Mouse (Mus musculus): ENCODE measurements around the gene Pfpl.

The Pfpl gene

GRCm38 (mm10) chr19:12427605-12428004 lies at the start of gene Pfpl:
Gene Pfpl, plus strand, starts transcription at chr19:12427905.
- no peak for DNase-seq (ENCODE audit: low read depth, low spot score)

GRCm38 (mm10) chr19:12386979-12387378 lies 40.7 kb upstream of the Pfpl start, which contains the start of gene Olfr1440:
Gene Olfr1440, plus strand, starts transcription at chr19:12387279.
- DNase-seq (ENCODE audit: low read depth, low spot score) = no peak

- no peak for DNase-seq (ENCODE audit: low read depth, low spot score)
These were observed 14.0 kb upstream of the Pfpl start for GRCm38 (mm10) chr19:12413737-12414136.

DNA sequence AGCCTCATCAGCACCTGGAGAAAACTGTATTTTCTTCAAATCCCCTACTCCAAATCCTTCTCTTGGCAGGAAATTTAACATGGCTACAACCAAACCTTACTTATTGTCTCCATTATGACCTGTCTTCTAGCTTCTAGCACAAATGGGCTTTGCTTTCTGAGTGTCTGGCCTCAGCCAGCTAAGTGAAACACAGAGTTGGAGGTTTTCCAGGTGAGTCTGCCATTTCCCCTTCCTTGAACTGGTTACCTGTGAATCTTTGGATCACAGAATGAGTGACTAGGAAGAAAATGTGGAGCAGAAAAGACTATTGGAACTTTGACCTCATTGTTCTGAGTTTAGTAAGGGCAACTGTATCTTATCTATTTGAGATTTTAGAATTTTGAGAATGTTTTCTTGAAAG lies 10.3 kb upstream of the Pfpl start, which contains the start of gene Olfr1441:
TSS of gene Olfr1441 (plus strand) at position 73 of the 400 bp plus-strand sequence.
- DNase-seq (ENCODE audit: low read depth, low spot score) = no peak

DNA sequence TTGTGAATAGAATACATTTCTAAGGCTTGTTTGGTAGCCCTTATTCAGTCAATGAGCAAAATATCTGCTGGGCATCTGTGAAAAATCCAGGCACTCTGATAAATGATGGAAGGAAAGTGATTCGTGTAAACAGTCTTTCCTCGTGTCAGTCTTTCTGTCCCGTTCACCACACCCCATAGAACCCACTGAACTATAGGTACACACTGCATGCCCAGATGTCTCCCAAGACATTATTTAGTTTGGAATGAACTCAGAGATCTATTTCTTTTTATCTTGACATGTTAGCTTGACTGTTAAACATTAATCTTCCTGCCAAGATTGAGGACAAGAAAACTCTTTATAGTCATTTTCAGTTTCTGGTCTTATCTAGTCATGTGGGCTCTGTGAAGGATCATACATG lies 9.4 kb upstream of the Pfpl start:
- DNase-seq (ENCODE audit: low read depth, low spot score) = no peak

DNA sequence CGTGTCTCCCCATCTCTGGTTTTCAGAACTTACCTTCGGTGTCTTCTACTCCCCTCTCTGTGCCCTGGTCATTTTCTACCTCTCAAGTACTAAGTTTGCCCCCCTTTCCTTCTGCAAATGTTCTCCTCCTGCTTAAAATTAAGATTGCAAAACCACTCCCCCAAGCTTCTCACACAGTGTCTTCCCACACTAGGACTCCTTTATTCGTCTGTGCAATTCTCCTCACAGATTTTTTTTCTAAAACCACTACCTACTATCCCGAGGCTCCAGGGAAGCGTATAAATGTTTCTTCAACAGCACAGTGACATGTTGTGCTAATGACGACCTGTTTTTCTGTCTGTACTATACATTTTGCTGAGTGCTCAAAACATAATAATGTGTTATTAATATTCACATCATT lies 7.2 kb upstream of the Pfpl start:
- DNase-seq (ENCODE audit: low read depth, low spot score) = no peak

GRCm38 (mm10) chr19:12421680-12422079 lies 6.0 kb upstream of the Pfpl start:
- DNase-seq (ENCODE audit: low read depth, low spot score) = no peak

DNA sequence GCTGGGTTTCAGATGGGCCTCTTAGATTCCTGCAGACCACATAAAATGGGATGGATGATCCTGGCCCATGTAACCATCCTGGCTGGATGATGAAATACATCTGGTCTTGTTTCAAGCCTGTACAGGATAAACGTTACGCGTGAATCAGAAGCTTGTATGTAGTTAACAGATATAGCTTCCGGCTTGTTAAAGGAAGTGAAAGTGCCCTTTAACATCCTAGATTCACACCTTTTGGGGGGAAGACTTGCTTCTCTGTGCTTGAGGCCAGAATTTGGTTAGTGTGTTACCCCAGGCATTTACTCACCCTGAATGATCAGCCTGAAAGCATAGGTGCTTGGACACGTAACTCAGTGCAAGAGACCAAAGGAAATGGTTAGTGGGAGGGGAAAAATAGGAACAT lies 604 bp upstream of the Pfpl start:
- DNase-seq (ENCODE audit: low read depth, low spot score) = no peak

- peak; percentile 30 for DNase-seq (ENCODE audit: low read depth, low spot score)
These were observed 5.3 kb downstream of the Pfpl start for GRCm38 (mm10) chr19:12433033-12433432.

DNA sequence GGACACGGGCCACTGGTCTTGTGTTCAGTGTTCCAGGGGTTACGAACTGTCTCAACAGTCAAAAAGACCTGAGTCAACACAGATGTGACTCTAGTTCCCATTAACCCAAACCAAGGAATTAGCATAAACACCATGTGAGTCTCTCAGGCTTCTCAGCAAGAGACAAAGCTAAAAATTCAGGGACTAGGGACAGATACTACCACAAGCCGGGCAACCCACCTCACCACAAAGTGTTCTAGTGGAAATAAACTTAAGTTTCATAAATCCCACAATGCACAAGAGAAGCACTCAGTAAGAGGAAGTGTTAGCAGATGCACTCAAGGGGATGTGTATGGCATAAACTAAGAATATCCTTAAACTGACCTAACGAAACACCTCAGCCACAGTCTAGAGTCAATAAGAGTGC lies 7.3 kb downstream of the Pfpl start:
- no peak for DNase-seq (ENCODE audit: low read depth, low spot score)

GRCm38 (mm10) chr19:12435750-12436524 lies 8.2 kb downstream of the Pfpl start:
- no peak for DNase-seq (ENCODE audit: low read depth, low spot score)

GRCm38 (mm10) chr19:12439581-12439980 lies 11.9 kb downstream of the Pfpl start:
- no peak for DNase-seq (ENCODE audit: low read depth, low spot score)

DNA sequence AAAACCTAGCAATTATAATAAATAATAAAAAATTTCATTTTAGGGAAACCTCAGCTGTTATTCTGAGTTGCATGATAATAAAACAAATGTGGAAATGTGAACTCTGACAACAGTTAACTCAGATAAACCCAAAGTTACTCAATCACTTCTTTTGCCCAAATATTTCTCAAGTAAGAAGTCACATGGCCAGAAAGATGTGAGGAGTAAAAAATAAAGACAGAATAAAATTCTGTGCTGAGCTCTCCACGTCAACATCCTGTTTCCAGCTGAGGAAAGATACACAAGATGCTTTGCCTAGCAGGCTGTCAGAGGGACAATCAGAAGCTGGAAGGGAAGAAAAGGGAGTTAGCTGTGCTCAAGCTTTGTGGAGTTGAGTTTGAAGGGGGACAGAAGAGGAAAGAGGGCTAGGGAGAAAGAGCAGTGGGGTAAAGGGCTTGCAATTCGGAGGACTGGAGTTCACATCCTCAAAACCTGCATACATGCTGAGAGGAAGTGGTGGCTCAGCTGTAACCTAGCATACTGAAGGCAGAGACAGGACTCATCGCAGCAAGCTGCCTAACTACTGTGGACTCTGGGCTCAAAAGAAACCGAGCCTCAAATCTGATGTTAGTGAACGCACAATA lies 12.5 kb downstream of the Pfpl start:
- DNase-seq (ENCODE audit: low read depth, low spot score) = no peak

- DNase-seq (ENCODE audit: low read depth, low spot score) = no peak
These were observed 14.9 kb downstream of the Pfpl start for GRCm38 (mm10) chr19:12442560-12442959.

GRCm38 (mm10) chr19:12445014-12445413 lies 17.3 kb downstream of the Pfpl start:
- DNase-seq (ENCODE audit: low read depth, low spot score) = no peak

DNA sequence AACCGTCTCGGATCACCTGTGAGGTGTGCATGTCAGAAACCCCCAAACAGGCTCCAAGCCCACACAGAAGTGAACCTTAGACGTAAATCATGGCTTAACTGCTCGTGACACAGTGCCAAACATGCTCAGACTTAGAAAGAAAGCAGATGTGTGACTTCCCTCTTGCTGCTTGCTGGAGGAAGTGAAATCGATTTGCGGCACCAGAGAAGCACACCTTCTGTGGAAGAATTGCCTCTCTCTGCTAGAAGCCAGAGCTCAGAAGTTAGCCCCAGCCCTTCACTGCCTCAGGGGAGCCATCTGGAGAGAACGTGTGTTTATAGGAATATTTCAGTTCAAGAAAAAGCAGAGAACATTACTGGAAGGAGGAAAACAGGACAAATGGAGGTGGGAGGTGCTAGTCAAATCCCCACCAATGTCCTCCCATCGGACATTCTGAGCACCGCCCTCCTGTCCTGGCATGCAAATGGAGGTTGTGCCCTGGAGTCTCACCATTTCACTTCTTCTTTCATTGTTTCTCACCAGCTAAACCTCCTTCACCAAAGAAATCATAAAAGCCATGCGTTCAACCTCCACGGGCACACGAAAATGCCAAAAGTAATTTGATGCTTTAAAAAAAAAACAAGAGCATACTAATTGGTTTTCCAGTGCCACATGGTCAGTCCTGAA lies 29.8 kb downstream of the Pfpl start:
- DNase-seq (ENCODE audit: low read depth, low spot score) = peak; percentile 23

DNA sequence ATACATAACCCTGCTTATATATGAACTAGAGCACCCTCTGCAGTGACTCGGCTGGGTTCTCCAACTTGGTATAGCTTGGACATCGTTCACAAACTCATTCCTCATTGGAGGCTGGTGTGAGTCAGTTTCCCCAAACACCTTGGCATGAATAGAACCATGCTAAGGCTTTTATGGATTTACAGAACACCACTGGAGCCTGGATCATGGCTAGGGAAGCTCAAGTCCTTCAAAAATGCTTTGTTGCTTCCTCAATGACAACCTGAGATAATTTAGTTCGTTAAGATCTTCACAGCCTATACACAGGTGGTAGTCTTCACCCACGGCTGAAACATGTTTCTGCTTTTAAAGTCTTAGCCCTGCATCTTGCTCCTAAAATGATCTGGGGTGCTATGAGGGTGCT lies 31.8 kb downstream of the Pfpl start:
- no peak for DNase-seq (ENCODE audit: low read depth, low spot score)

DNA sequence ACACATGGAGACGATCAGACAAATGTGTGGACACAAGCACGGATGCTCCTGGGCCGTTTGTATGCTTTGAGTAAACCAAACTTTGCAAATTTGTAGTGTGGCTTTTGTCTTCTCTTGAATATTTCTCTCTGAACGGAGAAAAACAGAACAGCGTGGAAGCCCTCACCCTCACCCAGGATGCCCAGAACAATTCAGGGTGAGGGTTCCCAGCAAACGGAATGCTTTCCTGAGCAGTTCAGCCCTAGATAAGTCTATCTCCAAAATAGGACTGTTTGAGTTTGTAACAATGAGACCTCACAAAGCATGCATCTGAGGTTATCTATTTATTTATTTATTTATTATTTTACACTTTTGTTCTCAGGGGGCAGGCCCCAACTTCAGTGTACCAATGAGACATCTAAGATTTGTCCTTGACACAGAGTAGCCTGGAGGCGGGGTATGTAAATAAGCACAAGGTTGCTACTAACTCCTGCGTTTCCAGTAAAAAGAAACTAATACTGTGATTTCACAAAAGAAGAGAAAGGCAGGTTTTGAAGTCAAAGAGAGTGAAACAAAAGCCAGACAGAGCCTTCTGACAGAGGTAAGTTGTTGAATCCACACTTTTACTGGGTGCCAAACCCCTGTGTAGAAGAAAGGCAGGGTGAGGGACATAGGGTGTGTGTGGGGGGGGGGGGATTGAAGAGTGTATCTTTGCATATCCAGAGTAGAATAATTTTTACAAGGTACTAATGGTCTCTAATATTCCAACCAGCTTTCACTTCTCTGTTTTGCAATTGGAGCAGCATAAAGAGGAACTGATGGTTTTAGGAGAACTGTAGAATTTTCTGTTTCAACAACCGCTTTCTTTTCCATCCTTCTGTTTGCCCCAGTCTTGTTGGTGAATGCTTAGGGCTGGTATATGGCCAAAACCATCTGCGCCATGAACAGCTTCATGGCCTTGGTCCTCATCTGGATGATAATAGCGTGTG lies 32.9 kb downstream of the Pfpl start, which contains the start of gene Mpeg1:
TSS of gene Mpeg1 (plus strand) at position 498 of the 968 bp plus-strand sequence.
- DNase-seq (ENCODE audit: low read depth, low spot score) = no peak

DNA sequence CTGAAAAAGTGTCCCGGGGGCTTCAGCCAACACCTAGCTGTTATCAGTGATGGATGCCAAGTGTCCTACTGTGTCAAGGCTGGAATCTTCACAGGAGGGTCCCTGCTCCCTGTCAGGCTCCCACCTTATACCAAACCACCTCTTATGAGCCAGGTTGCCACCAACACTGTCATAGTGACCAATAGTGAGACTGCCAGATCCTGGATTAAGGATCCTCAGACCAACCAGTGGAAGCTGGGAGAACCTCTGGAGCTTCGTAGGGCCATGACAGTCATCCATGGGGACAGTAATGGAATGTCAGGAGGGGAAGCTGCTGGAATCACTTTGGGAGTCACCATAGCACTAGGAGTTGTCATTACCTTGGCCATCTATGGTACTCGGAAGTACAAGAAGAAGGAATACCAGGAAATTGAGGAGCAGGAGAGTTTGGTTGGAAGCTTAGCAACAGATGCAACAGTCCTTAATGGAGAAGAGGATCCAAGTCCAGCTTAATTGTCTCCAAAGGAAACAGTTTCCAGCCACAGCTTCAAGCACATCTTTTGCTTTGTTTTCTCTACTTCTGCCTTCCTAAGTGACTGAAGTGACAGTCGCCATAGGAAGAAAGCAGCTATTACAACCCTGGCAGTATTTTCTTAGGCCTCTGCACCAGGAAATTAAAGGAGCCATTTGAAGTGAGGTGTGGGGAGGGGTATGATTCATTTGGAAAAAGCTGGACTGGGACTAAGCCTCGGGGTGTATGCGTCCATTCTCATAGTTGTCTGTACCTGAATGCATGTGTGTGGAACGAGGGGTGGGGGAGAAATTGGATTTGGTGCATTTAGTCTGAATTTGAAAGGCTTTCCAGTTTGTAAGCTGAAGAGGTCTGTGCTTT lies 35.4 kb downstream of the Pfpl start:
- DNase-seq (ENCODE audit: low read depth, low spot score) = no peak

DNA sequence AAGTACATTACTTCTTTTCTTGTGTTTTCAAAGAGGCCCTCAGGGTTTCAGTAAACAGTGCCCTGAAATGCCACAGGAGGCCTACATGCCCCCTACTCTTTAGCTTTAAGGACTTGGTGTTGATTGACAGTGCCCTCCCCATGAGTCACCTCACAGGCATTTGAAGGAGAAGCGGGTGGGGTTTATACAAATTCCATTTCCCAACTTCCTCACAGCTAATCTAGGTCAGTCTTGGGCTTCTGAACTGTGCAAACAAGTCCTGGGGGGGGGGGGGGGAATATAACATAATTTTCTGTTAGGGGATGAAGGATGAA lies 36.0 kb downstream of the Pfpl start:
- DNase-seq (ENCODE audit: low read depth, low spot score) = peak; percentile 14

GRCm38 (mm10) chr19:12464127-12464526 lies 36.4 kb downstream of the Pfpl start:
- DNase-seq (ENCODE audit: low read depth, low spot score) = no peak

Measured in mesoderm, embryonic 11.5 days (tissue).